Mouse (Mus musculus) E14TG2a.4 (cell line): ENCODE results near the gene Selplg.

Experiments used
- CTCF ChIP-seq: conservative IDR thresholded peaks from 2 replicates; pipeline ENCODE4 v1.5.1; 2014; ENCODE audit warnings: low read length
- POU5F1 ChIP-seq: IDR thresholded peaks from 2 replicates; pipeline ENCODE4 v1.6.1; 2014; ENCODE audit warnings: low read length, borderline replicate concordance

- TF ChIP-seq CTCF (no peak), POU5F1 (no peak)
Observed at GRCm38 (mm10) chr5:113781875-113782274, 50.6 kb downstream of the Selplg start.
